9 mouse cellular contexts compared by ENCODE assay signal in genomic region chr5:139793338-139794089, GRCm38 (mm10). TPM values are rescaled to one million over a fixed set of nuclear protein-coding genes. Genes with fewer than 3 reads are reported as not detected.
A peak's percentile ranks its signal among the peaks of the same experiment; 100 is the strongest.
DNase-seq lines count a peak whose midpoint lies in the region; ATAC-seq and TF ChIP-seq lines count a peak whose summit lies in the region.
"Had no signal": no experiment of that assay in that cellular context is flagged by ENCODE, and none has a peak within 500 bp of the region (broad histone marks: within the 10 kb centered on the region; RNA-seq: fewer than 3 reads in every experiment).

No protein-coding gene starts in this region.

- H3K4me1 ChIP-seq in liver, embryonic 11.5 days (replicated peaks; ENCODE audit: control insufficient read depth, insufficient read depth, low read length) = peaks cover 68% of the 10 kb centered on the region
- H3K4me1 ChIP-seq in small intestine, adult 2 months (ENCODE audit: control insufficient read depth, insufficient read depth, insufficient read length, low read length) = peaks cover 51% of the 10 kb centered on the region

- WGBS in liver, embryonic 11.5 days = 22% methylated on average over 11 of the region's 11 CpGs
- 3% methylated on average over 11 of the region's 11 CpGs for WGBS in small intestine, adult 2 months

- no peak for DNase-seq in left cerebral cortex, adult 2 months (ENCODE audit: extremely low spot score in 1 of 2, low spot score in 2 of 2)
- DNase-seq in left cerebral cortex, adult 11 months (ENCODE audit: low spot score) = no peak
- DNase-seq in adrenal gland, postnatal 36 days = peak; percentile 53 to 60
- peak; percentile 69 to 71 for DNase-seq in heart, postnatal 10 days
- no peak for DNase-seq in liver, embryonic 11.5 days (ENCODE audit: low spot score)
- DNase-seq in left cerebral cortex, postnatal 14 days (ENCODE audit: low spot score in 2 of 2) = no peak
- DNase-seq in thymus, postnatal 36 days = no peak

- peak overlapping the region; percentile 81; the same call in 1 of the 2 replicates for H3K4me3 ChIP-seq in left cerebral cortex, adult 2 months
- H3K4me3 ChIP-seq in liver, embryonic 11.5 days (ENCODE audit: low read depth, low read length) = peak overlapping the region; percentile 99
- H3K4me3 ChIP-seq in small intestine, adult 2 months (ENCODE audit: low read depth, low read length) = peak overlapping the region; percentile 58

- ATAC-seq in liver, embryonic 11.5 days (replicated peaks; ENCODE audit: low FRiP score) = no peak

- intact Hi-C loops in left cerebral cortex, adult 2 months (cut with DNase I) = no loop called here
- intact Hi-C loops in heart, postnatal 10 days (cut with DNase I) = no loop called here
- intact Hi-C loops in left cerebral cortex, postnatal 14 days (cut with DNase I) = no loop called here

- peak overlapping the region; percentile 56; the same call in 1 of the 2 replicates for H3K27ac ChIP-seq in left cerebral cortex, adult 2 months
- H3K27ac ChIP-seq in liver, embryonic 11.5 days (ENCODE audit: low read depth, low read length) = peak overlapping the region; percentile 92
- H3K27ac ChIP-seq in small intestine, adult 2 months (ENCODE audit: insufficient read depth, low read depth, low read length) = peak overlapping the region; percentile 96

- no peak; the same call in 1 of the 2 replicates for TF ChIP-seq POLR2A in small intestine, adult 2 months (IDR thresholded peaks at IDR 0.05; ENCODE audit: low read depth, low read length)

- peaks cover 3% of the 10 kb centered on the region; the same call in 1 of the 2 replicates for H3K36me3 ChIP-seq in liver, embryonic 11.5 days (ENCODE audit: control insufficient read depth, insufficient read depth, low read length)
- H3K36me3 ChIP-seq in small intestine, adult 2 months (ENCODE audit: control insufficient read depth, insufficient read depth, low read length) = no peaks in the 10 kb centered on the region

- H3K9me3 ChIP-seq in liver, embryonic 11.5 days (ENCODE audit: control insufficient read depth, low read length) = no peaks in the 10 kb centered on the region

- no peak for TF ChIP-seq CTCF in left cerebral cortex, adult 2 months (IDR thresholded peaks at IDR 0.05)
- TF ChIP-seq CTCF in small intestine, adult 2 months (IDR thresholded peaks at IDR 0.05; ENCODE audit: extremely low read depth, insufficient read length, insufficient replicate concordance, low read depth, low read length) = no peak

- no peaks in the 10 kb centered on the region for H3K27me3 ChIP-seq in liver, embryonic 11.5 days (replicated peaks; ENCODE audit: control insufficient read depth, insufficient read depth, low read length)
- no peaks in the 10 kb centered on the region for H3K27me3 ChIP-seq in small intestine, adult 2 months (ENCODE audit: control insufficient read depth, insufficient read depth, low read length)

- peak overlapping the region; percentile 70 for H3K4me2 ChIP-seq in liver, embryonic 11.5 days

- H3K9ac ChIP-seq in liver, embryonic 11.5 days (ENCODE audit: low read depth, low read length) = peak overlapping the region; percentile 96

RNA-seq across cellular contexts. Expression of gene Mafk, which starts 2.2 kb away (rescaled TPM):
- 10 to 100 TPM in 1 of 2 experiments, 1 to 10 TPM in 1; 8.9 to 11.5 TPM for total RNA-seq in left cerebral cortex, adult 2 months (2021)
- 10 to 100 TPM; 31.2 to 45.8 TPM for total RNA-seq in adrenal gland, postnatal 36 days (2021)
- total RNA-seq in heart, postnatal 10 days (2021) = 10 to 100 TPM; 20.9 to 25.8 TPM
- polyA plus RNA-seq in liver, embryonic 11.5 days (2014; fragmentation: Nextera tagmentation; extraction: Ambion mirVana) = 30.4 and 35.1 TPM in 2 replicates
- polyA plus RNA-seq in small intestine, adult 2 months (2012; rRNA removed) = 27.1 and 70.9 TPM in 2 replicates
- 1 to 10 TPM; 7.6 to 8.5 TPM for total RNA-seq in left cerebral cortex, postnatal 14 days (2021)

RNA-seq across cellular contexts. Expression of gene Ints1, which starts 18.0 kb away (rescaled TPM):
- total RNA-seq in left cerebral cortex, adult 2 months (2021) = 100 to 1,000 TPM in 1 of 2 experiments, 10 to 100 TPM in 1; 91.9 to 102 TPM
- 10 to 100 TPM; 51.3 to 54.3 TPM for total RNA-seq in adrenal gland, postnatal 36 days (2021)
- 10 to 100 TPM; 43.5 to 43.6 TPM for total RNA-seq in heart, postnatal 10 days (2021)
- 34.9 TPM in 2 replicates for polyA plus RNA-seq in liver, embryonic 11.5 days (2014; fragmentation: Nextera tagmentation; extraction: Ambion mirVana)
- polyA plus RNA-seq in small intestine, adult 2 months (2012; rRNA removed) = 46.9 and 86.6 TPM in 2 replicates
- total RNA-seq in left cerebral cortex, postnatal 14 days (2021) = 100 to 1,000 TPM in 1 of 2 experiments, 10 to 100 TPM in 1; 96.8 to 102 TPM

RNA-seq across cellular contexts. Expression of gene Tmem184a, which starts 26.2 kb away (rescaled TPM):
- under 1 TPM; 0.58 to 0.63 TPM for total RNA-seq in left cerebral cortex, adult 2 months (2021)
- under 1 TPM; 0.20 to 0.23 TPM for total RNA-seq in adrenal gland, postnatal 36 days (2021)
- under 1 TPM; 0.10 to 0.37 TPM for total RNA-seq in heart, postnatal 10 days (2021)
- polyA plus RNA-seq in liver, embryonic 11.5 days (2014; fragmentation: Nextera tagmentation; extraction: Ambion mirVana) = 2.3 and 2.7 TPM in 2 replicates
- 277 and 416 TPM in 2 replicates for polyA plus RNA-seq in small intestine, adult 2 months (2012; rRNA removed)
- under 1 TPM in 1 of 2 experiments, not detected in 1; 0.08 TPM for total RNA-seq in left cerebral cortex, postnatal 14 days (2021)

RNA-seq across cellular contexts. Expression of gene Gm26938, which starts 32.7 kb away (rescaled TPM):
- total RNA-seq in left cerebral cortex, adult 2 months (2021) = not detected
- not detected for total RNA-seq in adrenal gland, postnatal 36 days (2021)
- not detected for total RNA-seq in heart, postnatal 10 days (2021)
- polyA plus RNA-seq in liver, embryonic 11.5 days (2014; fragmentation: Nextera tagmentation; extraction: Ambion mirVana) = not detected in 2 replicates
- 0.28 TPM in 1 of 2 replicates, not detected in the other for polyA plus RNA-seq in small intestine, adult 2 months (2012; rRNA removed)
- total RNA-seq in left cerebral cortex, postnatal 14 days (2021) = not detected
- total RNA-seq: adrenal gland, adult 18-20 months had no signal

RNA-seq across cellular contexts. Expression of gene Psmg3, which starts 33.2 kb away (rescaled TPM):
- 10 to 100 TPM; 18.0 to 20.3 TPM for total RNA-seq in left cerebral cortex, adult 2 months (2021)
- total RNA-seq in adrenal gland, postnatal 36 days (2021) = 10 to 100 TPM; 21.6 to 22.7 TPM
- total RNA-seq in heart, postnatal 10 days (2021) = 10 to 100 TPM; 11.9 to 13.5 TPM
- 112 and 124 TPM in 2 replicates for polyA plus RNA-seq in liver, embryonic 11.5 days (2014; fragmentation: Nextera tagmentation; extraction: Ambion mirVana)
- 18.2 and 20.9 TPM in 2 replicates for polyA plus RNA-seq in small intestine, adult 2 months (2012; rRNA removed)
- 10 to 100 TPM; 17.2 to 17.9 TPM for total RNA-seq in left cerebral cortex, postnatal 14 days (2021)

Comparison
In these comparisons a context has a peak if more than half of its experiments do, and no peak if none do; other contexts are left out.
1. DNase-seq: peak in adrenal gland, postnatal 36 days (2 of 2) and heart, postnatal 10 days (2 of 2); none in left cerebral cortex, adult 2 months (0 of 2), left cerebral cortex, adult 11 months (single experiment), liver, embryonic 11.5 days (single experiment), left cerebral cortex, postnatal 14 days (0 of 2) and thymus, postnatal 36 days (0 of 2).
2. Peak in every context shown above with its lines, with median percentiles within 50 percentile points of each other: H3K27ac ChIP-seq and H3K4me3 ChIP-seq.